Mouse (Mus musculus) midbrain, embryonic 12.5 days (tissue): Measurements from ENCODE around the gene Bglap2. TPM values are rescaled to one million over a fixed set of nuclear protein-coding genes. Genes with fewer than 3 reads are reported as not detected.
"Not testable (repeated sequence)": the region's sequence is repeated elsewhere in the genome, so short reads cannot be mapped to it uniquely, and the experiment has no call there.

Source experiments
- ATAC-seq: fragments of 200-750 bp; cut with Nextera tagmentation; 2 replicates; pipeline ENCODE4 v1.8.0; 2017; ENCODE audit warnings: low read depth, moderate TSS enrichment, moderate library complexity; ENCODE audit not compliant: low FRiP score
- H3K27ac ChIP-seq: fragments of 300-500 bp; sonication (generic); replicated peaks from 2 replicates; pipeline ENCODE4 v1.5.1; 2016; ENCODE audit warnings: mild to moderate bottlenecking
- H3K27me3 ChIP-seq: fragments of 300-500 bp; sonication (generic); 2 replicates; pipeline ENCODE4 v1.6.1; 2016; ENCODE audit warnings: mild to moderate bottlenecking
- H3K36me3 ChIP-seq: fragments of 300-500 bp; sonication (generic); 2 replicates; pipeline ENCODE4 v1.6.1; 2016
- H3K4me1 ChIP-seq: fragments of 300-500 bp; sonication (generic); 2 replicates; pipeline ENCODE4 v1.6.1; 2016
- H3K4me2 ChIP-seq: fragments of 300-500 bp; sonication (generic); replicated peaks from 2 replicates; pipeline ENCODE4 v1.6.1; 2016; ENCODE audit warnings: mild to moderate bottlenecking, moderate library complexity
- H3K4me3 ChIP-seq: fragments of 300-500 bp; sonication (generic); 2 replicates; pipeline ENCODE4 v1.5.1; 2016; ENCODE audit warnings: mild to moderate bottlenecking
- H3K9ac ChIP-seq: fragments of 300-500 bp; sonication (generic); replicated peaks from 2 replicates; pipeline ENCODE4 v1.6.1; 2016; ENCODE audit warnings: mild to moderate bottlenecking, moderate library complexity
- H3K9me3 ChIP-seq: fragments of 300-500 bp; sonication (generic); 2 replicates; pipeline ENCODE4 v1.6.1; 2016; ENCODE audit warnings: mild to moderate bottlenecking
- WGBS: fragments of 180-500 bp; shearing (Covaris S2); methylation state at CpG from one replicate; pipeline ENCODE4 v1.1.7; 2016; 5-methylcytosine and 5-hydroxymethylcytosine counted together
- polyA plus RNA-seq: library from polyadenylated mRNA; unstranded; fragments of >200 nt; fragmentation: Nextera tagmentation; extraction: Ambion mirVana; gene quantifications from 2 replicates; pipeline ENCODE4 v1.2.1, GENCODE M21; 2016

Bglap2 gene
- polyA plus RNA-seq = not detected in 2 replicates

DNA sequence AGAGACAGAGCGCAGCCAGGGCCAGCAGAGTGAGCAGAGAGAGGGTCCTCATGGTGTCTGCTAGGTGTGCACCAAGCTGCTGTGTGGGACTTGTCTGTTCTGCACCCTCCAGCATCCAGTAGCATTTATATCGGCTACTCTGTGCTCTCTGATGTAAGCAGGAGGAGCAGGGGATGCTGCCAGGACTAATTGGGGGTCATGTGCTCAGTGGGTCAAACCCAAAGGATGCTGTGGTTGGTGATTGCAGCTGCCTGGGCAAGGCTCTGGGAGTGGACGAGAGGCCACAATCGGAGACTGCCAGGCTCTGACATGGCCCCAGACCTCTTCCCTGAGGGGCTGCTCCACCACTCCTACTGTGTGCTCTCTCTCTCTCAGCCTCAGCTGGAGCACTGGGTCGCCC lies at the start of gene Bglap2:
Gene Bglap2 (minus strand): TSS at position 101 of the 400 bp plus-strand sequence.
- not testable (repeated sequence) for H3K36me3 ChIP-seq, H3K9ac ChIP-seq, H3K27me3 ChIP-seq, H3K9me3 ChIP-seq, H3K27ac ChIP-seq, H3K4me2 ChIP-seq, H3K4me3 ChIP-seq, ATAC-seq
- WGBS = 83% methylated on average over 5 of the region's 5 CpGs
- peaks cover 12% of the 10 kb centered on the region; the same call in 1 of the 2 replicates for H3K4me1 ChIP-seq

DNA sequence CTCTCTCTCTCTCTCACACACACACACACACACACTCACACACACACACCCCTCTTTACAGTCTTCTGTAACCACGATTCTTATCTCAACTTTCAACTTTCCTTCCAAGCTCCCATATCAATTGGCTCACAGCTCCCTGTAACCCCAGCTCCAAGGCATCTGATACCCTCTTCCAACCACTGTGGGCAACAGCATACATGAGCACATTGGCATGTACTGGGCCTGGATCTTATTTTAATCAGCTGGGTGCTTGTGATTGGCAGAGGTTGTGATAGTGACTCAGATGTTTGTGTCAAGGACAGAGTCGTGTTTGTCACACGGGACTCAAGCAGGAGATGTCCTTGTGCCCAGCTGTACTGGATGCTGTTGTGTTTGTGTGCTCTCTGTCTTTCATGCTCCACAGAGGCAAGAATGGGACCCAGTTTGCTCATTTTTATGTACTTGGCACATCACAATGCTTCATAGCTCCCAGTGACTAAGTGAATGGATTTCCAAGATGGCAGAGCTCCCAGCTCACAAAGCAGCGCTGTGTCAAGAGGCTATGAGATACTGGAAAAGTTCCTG lies 48.9 kb upstream of the Bglap2 start:
- H3K9me3 ChIP-seq = no peaks in the 10 kb centered on the region
- no peak overlapping the region for H3K9ac ChIP-seq
- WGBS = 84% methylated on average over 4 of the region's 4 CpGs
- H3K36me3 ChIP-seq = no peaks in the 10 kb centered on the region
- peaks cover 6% of the 10 kb centered on the region; the same call in 1 of the 2 replicates for H3K27me3 ChIP-seq
- H3K4me2 ChIP-seq = no peak overlapping the region
- H3K4me3 ChIP-seq = no peak overlapping the region
- H3K27ac ChIP-seq = no peak overlapping the region
- peaks cover 16% of the 10 kb centered on the region for H3K4me1 ChIP-seq
- ATAC-seq = no peak

DNA sequence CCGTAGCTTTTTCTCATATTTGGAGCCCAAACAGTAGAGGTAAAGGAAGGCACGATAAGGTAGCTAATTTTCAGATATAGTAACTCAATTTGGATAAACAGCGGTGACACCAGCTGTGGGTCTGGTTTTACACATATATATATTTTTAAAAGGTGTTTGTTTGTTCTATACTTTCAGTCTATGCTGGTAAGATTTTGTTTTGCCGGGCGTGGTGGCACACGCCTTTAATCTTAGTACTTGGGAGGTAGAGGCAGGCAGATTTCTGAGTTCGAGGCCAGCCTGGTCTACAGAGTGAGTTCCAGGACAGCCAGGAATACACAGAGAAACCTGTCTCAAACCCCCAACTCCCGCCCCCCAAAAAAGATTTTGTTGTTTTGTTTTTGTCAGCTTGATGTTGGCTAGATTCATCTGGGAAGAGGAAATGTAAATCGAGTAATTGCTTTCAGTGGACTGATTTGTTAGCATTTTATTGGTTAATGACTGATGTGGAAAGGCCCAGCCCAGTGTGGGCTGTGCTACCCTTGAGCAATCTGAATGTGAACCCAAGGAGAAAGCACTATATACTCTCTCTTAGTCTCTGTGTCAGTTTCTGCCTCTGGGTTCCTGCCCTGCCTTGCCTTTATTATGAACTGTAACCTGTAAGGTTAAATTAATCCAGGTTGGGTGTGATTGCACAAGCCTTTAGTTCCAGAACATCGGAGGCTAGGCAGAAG lies 47.4 kb upstream of the Bglap2 start:
- Histone ChIP-seq H3K9ac (no peak overlapping the region), H3K4me2 (no peak overlapping the region), H3K4me1 (peaks cover 25% of the 10 kb centered on the region), H3K36me3 (peaks cover 8% of the 10 kb centered on the region), H3K27me3 (peaks cover 6% of the 10 kb centered on the region; the same call in 1 of the 2 replicates), H3K27ac (0 out of 2 replicates have a peak overlapping the region, but pooled peaks have one; percentile 15), H3K4me3 (no peak overlapping the region), H3K9me3 (no peaks in the 10 kb centered on the region)
- no peak for ATAC-seq
- 89% methylated on average over 10 of the region's 10 CpGs for WGBS

DNA sequence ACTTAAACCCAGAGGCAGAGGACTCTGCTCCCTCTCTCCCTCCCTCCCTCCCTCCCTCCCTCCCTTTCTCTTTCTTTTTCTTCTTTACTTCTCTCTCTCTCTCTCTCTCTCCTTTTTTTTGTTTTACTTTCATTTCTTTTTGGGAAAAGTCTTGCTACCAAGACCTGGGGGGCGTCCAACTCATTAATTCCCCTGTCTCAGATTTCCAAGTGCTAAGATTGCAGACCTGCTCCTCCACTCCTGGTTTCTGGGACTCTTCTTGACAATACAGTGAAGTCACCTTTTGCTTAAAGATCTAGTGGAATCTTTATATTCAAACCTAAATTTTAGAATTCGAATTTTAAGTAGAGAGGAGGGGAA lies 46.8 kb upstream of the Bglap2 start:
- Histone ChIP-seq H3K36me3 (peaks cover 13% of the 10 kb centered on the region), H3K27ac (0 out of 2 replicates have a peak overlapping the region, but pooled peaks have one; percentile 15), H3K4me1 (peaks cover 25% of the 10 kb centered on the region), H3K4me2 (peak overlapping the region; percentile 83), H3K27me3 (peaks cover 6% of the 10 kb centered on the region; the same call in 1 of the 2 replicates), H3K4me3 (peak overlapping the region; percentile 84; the same call in 1 of the 2 replicates), H3K9ac (no peak overlapping the region), H3K9me3 (no peaks in the 10 kb centered on the region)
- no peak for ATAC-seq
- 12% methylated on average over 2 of the region's 2 CpGs for WGBS

DNA sequence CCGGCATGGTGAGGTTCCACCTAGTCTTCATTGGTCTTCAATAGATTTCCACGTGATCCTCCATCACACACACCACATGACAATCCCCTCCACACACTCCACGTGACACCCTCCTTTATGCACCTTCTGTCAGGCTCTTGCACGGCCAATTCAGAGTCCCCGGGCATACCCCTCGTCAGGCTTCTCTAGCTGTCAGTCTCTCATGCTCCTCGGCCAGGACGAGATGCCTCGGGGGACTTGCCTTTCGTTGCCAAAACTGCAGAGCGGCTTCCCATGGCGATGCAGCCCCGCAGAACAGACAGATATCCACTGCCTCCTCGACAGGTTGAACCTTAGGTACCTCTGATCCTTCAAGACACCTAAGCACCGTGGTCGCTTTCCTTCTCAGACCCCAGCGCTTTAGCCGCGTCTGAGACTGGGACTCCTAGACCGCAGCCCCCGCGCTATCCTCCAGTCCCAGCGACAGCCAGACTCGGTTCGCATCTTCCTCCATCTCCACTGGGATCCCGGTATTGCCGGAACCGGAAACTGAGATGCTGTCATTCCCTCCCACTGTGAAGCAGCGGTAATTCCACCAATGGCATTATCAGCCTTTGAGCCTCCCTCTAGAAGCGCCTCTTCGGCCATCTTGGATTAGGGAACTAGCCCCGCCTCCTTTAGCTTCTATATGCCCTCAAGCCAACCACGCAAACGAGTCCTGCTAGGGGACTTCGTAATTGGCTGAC lies 46.3 kb upstream of the Bglap2 start, which contains the start of gene Slc25a44:
Gene Slc25a44 (minus strand): TSS at position 535 of the 725 bp plus-strand sequence.
- Histone ChIP-seq H3K4me2 (peak within 1 kb of the TSS; percentile 83), H3K4me3 (peak within 1 kb of the TSS; percentile 84), H3K36me3 (peaks cover 19% of the 10 kb centered on the region), H3K9me3 (no peaks in the 10 kb centered on the region), H3K4me1 (peaks cover 25% of the 10 kb centered on the region), H3K27me3 (peaks cover 6% of the 10 kb centered on the region; the same call in 1 of the 2 replicates), H3K27ac (peak within 1 kb of the TSS; percentile 46), H3K9ac (peak within 1 kb of the TSS; percentile 76)
- under 1% methylated on average over 35 of the region's 35 CpGs for WGBS
- peak; percentile 98 for ATAC-seq

DNA sequence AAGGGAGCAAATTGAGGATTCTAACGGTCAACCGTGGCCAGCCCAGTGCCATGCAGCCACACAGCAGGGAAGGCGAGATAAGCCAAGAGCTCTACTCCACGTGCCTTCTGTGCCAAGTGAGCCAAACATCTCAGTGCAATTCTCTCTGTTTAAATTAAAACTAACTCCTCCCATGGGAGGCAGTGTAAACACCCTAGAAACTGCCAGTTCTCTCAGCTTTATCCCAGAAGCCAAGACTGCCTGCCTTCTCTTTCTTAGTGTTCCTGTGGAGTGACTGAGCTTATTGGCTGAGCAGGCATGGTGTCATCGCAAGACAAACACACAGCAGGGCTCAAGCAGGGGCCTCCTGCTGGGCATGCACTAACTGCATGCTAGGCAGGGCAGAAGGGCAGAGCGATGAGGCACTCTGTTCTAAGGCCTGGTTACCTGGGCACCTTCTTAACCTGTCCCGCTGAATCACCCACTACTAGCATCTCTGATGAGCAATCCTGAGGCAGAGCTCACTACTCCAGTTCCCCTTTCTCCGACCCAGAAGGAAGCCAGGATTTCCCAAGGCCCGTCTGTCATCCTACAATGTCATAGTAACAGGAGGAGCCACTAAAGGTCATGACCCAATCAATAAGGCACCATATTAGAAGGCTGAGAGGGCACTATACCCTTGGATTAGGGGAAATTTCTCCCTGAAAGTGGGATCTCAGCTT lies 43.7 kb upstream of the Bglap2 start:
- Histone ChIP-seq H3K27ac (no peak overlapping the region), H3K4me2 (0 out of 2 replicates have a peak overlapping the region, but pooled peaks have one; percentile 2)
- WGBS = 30% methylated on average over 9 of the region's 9 CpGs

DNA sequence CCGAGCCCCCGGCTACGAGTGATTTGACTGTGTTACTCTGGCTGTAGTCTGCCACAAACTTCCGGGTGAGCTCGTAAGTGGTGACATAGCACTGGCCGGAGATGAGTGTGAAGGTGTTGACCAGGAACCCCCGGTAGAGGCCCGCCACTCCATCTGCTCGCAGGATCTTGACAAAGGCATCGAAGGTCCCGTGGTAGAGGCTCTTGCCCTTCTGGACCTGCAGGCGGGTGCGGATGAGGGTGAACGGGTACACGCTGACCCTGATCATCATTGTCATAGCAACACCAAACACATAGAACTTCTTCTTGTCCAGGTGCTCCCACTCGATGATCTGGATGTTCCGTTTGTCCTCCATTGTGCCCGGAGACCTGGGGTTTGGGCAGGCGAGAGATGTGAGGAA lies 42.3 kb upstream of the Bglap2 start:
- Histone ChIP-seq H3K27ac (no peak overlapping the region), H3K36me3 (peaks cover 55% of the 10 kb centered on the region), H3K27me3 (no peaks in the 10 kb centered on the region), H3K9me3 (no peaks in the 10 kb centered on the region), H3K4me3 (no peak overlapping the region), H3K4me1 (peaks cover 25% of the 10 kb centered on the region), H3K9ac (no peak overlapping the region), H3K4me2 (no peak overlapping the region)
- whole genome bisulfite sequencing = 97% methylated on average over 19 of the region's 19 CpGs
- ATAC-seq = no peak

More for the DNA sequence above, 43.7 kb upstream of the Bglap2 start:
- Histone ChIP-seq H3K27me3 (no peaks in the 10 kb centered on the region), H3K4me1 (peaks cover 25% of the 10 kb centered on the region), H3K9ac (peak overlapping the region; percentile 44; the same call in 1 of the 2 replicates), H3K4me3 (no peak overlapping the region), H3K9me3 (no peaks in the 10 kb centered on the region), H3K36me3 (peaks cover 43% of the 10 kb centered on the region)
- no peak for ATAC-seq

DNA sequence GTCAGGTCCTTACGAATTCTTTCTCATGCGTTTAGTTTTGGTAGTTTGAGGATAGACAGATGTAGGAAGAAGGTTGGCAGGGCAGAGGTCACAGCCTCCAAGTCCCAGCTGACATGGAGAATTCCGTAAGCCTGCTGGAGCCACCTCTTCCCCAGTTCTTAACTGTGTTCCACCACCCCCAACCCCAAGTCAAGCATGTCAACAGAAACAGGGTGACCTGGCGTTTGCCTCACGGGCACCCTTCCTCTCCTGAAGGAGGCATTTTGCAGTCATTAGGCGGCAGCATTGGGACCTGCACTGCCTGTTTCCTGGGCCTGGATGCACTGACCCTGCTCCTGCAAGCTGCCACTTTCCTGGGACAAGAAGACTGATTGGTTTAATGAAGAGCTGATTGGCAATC lies 39.5 kb upstream of the Bglap2 start:
- Histone ChIP-seq H3K27ac (no peak overlapping the region), H3K36me3 (peaks cover 76% of the 10 kb centered on the region), H3K4me3 (no peak overlapping the region), H3K9me3 (no peaks in the 10 kb centered on the region), H3K4me2 (no peak overlapping the region), H3K4me1 (peaks cover 13% of the 10 kb centered on the region), H3K9ac (no peak overlapping the region), H3K27me3 (no peaks in the 10 kb centered on the region)
- no peak for ATAC-seq
- 89% methylated on average over 6 of the region's 6 CpGs for WGBS

DNA sequence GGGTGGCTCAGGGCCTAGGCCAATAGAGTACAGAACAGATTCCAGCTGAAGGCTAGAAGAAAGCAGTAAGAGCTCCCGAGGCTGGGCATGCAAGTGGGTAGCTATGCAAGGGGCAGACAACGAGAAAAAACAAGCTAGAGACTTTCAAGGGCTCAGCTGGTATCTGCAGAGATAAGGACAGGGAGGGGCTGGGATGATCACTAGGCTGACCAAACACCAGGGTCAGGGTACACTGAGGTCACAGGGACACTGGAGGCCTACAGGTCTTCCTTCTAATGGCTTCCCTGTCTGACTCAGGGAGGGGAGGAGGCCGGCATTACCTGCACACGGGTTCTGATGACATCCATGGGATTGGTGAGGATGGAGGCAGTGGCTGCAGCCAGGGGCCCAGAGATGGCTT lies 37.2 kb upstream of the Bglap2 start:
- ATAC-seq = no peak
- Histone ChIP-seq H3K4me3 (no peak overlapping the region), H3K4me1 (peaks cover 2% of the 10 kb centered on the region), H3K27ac (no peak overlapping the region), H3K27me3 (no peaks in the 10 kb centered on the region), H3K4me2 (no peak overlapping the region), H3K9me3 (no peaks in the 10 kb centered on the region), H3K9ac (no peak overlapping the region), H3K36me3 (peaks cover 84% of the 10 kb centered on the region)
- WGBS = 89% methylated on average over 4 of the region's 4 CpGs

DNA sequence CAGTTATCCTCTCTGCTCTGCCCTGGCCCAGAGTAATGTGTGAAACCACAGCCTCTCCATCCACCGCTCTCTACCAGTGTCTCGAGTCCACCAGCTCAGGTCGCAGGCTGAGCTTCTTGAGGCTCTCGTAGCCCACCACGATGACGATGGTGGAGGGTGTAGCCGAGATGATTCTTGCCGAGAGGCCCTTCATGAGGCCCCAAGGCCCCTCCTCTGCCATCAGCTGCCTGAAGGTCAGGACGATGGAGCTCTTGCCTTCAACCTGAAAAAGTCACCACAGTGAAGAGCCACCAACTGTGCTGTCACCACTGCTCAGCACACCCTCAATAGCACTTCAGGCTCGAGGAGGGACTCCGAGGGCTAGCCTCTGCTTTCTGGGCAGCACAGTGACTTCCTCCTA lies 34.1 kb upstream of the Bglap2 start:
- Histone ChIP-seq H3K4me2 (no peak overlapping the region), H3K4me1 (peaks cover 23% of the 10 kb centered on the region), H3K9ac (no peak overlapping the region), H3K27me3 (no peaks in the 10 kb centered on the region), H3K9me3 (no peaks in the 10 kb centered on the region), H3K4me3 (no peak overlapping the region), H3K36me3 (peaks cover 53% of the 10 kb centered on the region), H3K27ac (no peak overlapping the region)
- WGBS = 92% methylated on average over 11 of the region's 11 CpGs
- ATAC-seq = no peak

DNA sequence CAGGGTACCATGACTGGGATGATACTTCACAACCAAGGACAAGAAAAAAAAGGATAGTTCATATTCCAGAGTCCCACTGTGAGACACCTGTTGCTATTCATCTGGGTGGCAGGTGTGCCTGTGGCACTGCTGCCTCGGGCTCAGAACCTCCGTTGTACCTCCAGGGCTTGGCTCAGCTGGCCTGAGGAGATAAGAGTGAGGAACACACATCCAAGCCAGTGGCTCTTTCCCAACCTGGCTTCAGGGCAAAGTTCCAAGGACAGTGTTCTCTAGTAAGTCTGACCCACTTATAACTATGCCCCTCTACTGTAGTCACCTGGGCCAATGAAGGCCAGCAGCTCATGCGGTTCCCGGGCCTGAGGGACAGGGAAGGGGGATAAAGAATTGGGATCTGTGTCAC lies 33.2 kb upstream of the Bglap2 start:
- Histone ChIP-seq H3K4me1 (peaks cover 23% of the 10 kb centered on the region), H3K27ac (no peak overlapping the region)
- WGBS = 91% methylated on average over 4 of the region's 4 CpGs

More for the DNA sequence above, 33.2 kb upstream of the Bglap2 start:
- no peak overlapping the region for H3K9ac ChIP-seq
- H3K4me2 ChIP-seq = no peak overlapping the region
- peaks cover 48% of the 10 kb centered on the region for H3K36me3 ChIP-seq
- no peaks in the 10 kb centered on the region for H3K9me3 ChIP-seq
- H3K4me3 ChIP-seq = no peak overlapping the region
- H3K27me3 ChIP-seq = no peaks in the 10 kb centered on the region
- ATAC-seq = no peak
